Mouse (Mus musculus): Measurements from ENCODE around the gene Brd7. TPM values are rescaled to one million over a fixed set of nuclear protein-coding genes. Genes with fewer than 3 reads are reported as not detected.

Brd7 gene
- polyA plus RNA-seq, 1 experiment from 2014 or later = 79.5 TPM

DNA sequence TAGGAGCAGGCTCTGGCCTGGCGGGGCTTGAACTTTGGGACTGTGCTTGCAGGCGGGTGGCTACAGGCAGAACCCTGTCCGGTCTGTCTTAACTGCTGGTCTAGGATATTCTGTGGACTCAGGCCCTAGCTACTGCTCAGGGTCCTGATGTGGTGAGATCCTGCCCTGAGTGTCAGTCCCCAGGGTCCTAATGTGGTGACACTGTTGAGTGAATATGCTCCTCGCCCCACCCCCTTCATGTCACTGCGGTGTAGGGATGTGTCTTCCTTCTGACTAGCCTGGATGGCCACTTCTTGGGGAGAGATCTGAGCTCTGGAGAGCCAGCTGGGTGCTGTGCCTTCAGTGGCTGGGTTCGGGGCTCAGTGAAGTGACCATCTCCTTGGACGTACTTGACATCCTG lies 52.1 kb downstream of the Brd7 start:
- Histone ChIP-seq H3K9me3 (replicated peaks) (no peaks in the 10 kb centered on the region), H3K27ac (ENCODE audit: poor library complexity, severe bottlenecking) (no peak overlapping the region), H3K9ac (no peak overlapping the region), H3K4me3 (no peak overlapping the region), H3K36me3 (no peaks in the 10 kb centered on the region), H3K4me2 (no peak overlapping the region), H3K4me1 (replicated peaks) (peaks cover 11% of the 10 kb centered on the region; the same call in 1 of the 2 replicates), H3K27me3 (replicated peaks) (peaks cover 15% of the 10 kb centered on the region)
- 87% methylated on average over 7 of the region's 7 CpGs for WGBS
- ATAC-seq (ENCODE audit: insufficient number of reproducible peaks, low FRiP score) = no peak

GRCm38 (mm10) chr8:88309274-88309873 lies 52.6 kb downstream of the Brd7 start:
- no peaks in the 10 kb centered on the region for H3K9me3 ChIP-seq (replicated peaks)
- peaks cover 11% of the 10 kb centered on the region; the same call in 1 of the 2 replicates for H3K4me1 ChIP-seq (replicated peaks)
- H3K9ac ChIP-seq = no peak overlapping the region
- peaks cover 11% of the 10 kb centered on the region; the same call in 1 of the 2 replicates for H3K27me3 ChIP-seq (replicated peaks)
- no peaks in the 10 kb centered on the region for H3K36me3 ChIP-seq
- H3K4me3 ChIP-seq = no peak overlapping the region
- no peak for ATAC-seq (ENCODE audit: insufficient number of reproducible peaks, low FRiP score)
- no peak overlapping the region for H3K27ac ChIP-seq (ENCODE audit: poor library complexity, severe bottlenecking)
- WGBS = 75% methylated on average over 10 of the region's 10 CpGs
- no peak overlapping the region for H3K4me2 ChIP-seq

- Histone ChIP-seq H3K9ac (no peak overlapping the region), H3K4me1 (replicated peaks) (peaks cover 7% of the 10 kb centered on the region; the same call in 1 of the 2 replicates), H3K4me2 (no peak overlapping the region), H3K27me3 (replicated peaks) (0 out of 2 replicates have a peak, but pooled peaks cover 4% of the 10 kb centered on the region), H3K4me3 (no peak overlapping the region), H3K27ac (ENCODE audit: poor library complexity, severe bottlenecking) (no peak overlapping the region), H3K36me3 (no peaks in the 10 kb centered on the region), H3K9me3 (replicated peaks) (no peaks in the 10 kb centered on the region)
- 74% methylated on average over 4 of the region's 4 CpGs for WGBS
- no peak for ATAC-seq (ENCODE audit: insufficient number of reproducible peaks, low FRiP score)
These were observed 54.3 kb downstream of the Brd7 start for GRCm38 (mm10) chr8:88307736-88308135.

- WGBS = 57% methylated on average over 14 of the region's 14 CpGs
- Histone ChIP-seq H3K27me3 (replicated peaks) (no peaks in the 10 kb centered on the region), H3K9ac (no peak overlapping the region), H3K4me3 (no peak overlapping the region), H3K4me2 (no peak overlapping the region), H3K4me1 (replicated peaks) (peaks cover 11% of the 10 kb centered on the region), H3K27ac (ENCODE audit: poor library complexity, severe bottlenecking) (no peak overlapping the region), H3K9me3 (replicated peaks) (no peaks in the 10 kb centered on the region), H3K36me3 (no peaks in the 10 kb centered on the region)
- ATAC-seq (ENCODE audit: insufficient number of reproducible peaks, low FRiP score) = no peak
These were observed 55.5 kb downstream of the Brd7 start for GRCm38 (mm10) chr8:88306511-88306910.

GRCm38 (mm10) chr8:88305814-88306213 lies 56.2 kb downstream of the Brd7 start:
- no peaks in the 10 kb centered on the region for H3K36me3 ChIP-seq
- ATAC-seq (ENCODE audit: insufficient number of reproducible peaks, low FRiP score) = no peak
- no peak overlapping the region for H3K27ac ChIP-seq (ENCODE audit: poor library complexity, severe bottlenecking)
- peaks cover 15% of the 10 kb centered on the region for H3K4me1 ChIP-seq (replicated peaks)
- no peak overlapping the region for H3K4me3 ChIP-seq
- no peaks in the 10 kb centered on the region for H3K27me3 ChIP-seq (replicated peaks)
- H3K4me2 ChIP-seq = no peak overlapping the region
- H3K9me3 ChIP-seq (replicated peaks) = no peaks in the 10 kb centered on the region
- no peak overlapping the region for H3K9ac ChIP-seq
- 87% methylated on average over 4 of the region's 4 CpGs for WGBS

- Histone ChIP-seq H3K9ac (no peak overlapping the region), H3K4me2 (no peak overlapping the region; the same call in 1 of the 2 replicates), H3K36me3 (no peaks in the 10 kb centered on the region), H3K9me3 (replicated peaks) (no peaks in the 10 kb centered on the region), H3K27ac (ENCODE audit: poor library complexity, severe bottlenecking) (no peak overlapping the region), H3K4me3 (no peak overlapping the region), H3K4me1 (replicated peaks) (peaks cover 38% of the 10 kb centered on the region), H3K27me3 (replicated peaks) (no peaks in the 10 kb centered on the region)
- ATAC-seq (ENCODE audit: insufficient number of reproducible peaks, low FRiP score) = no peak
- 75% methylated on average over 15 of the region's 15 CpGs for WGBS
These were observed 60.2 kb downstream of the Brd7 start for GRCm38 (mm10) chr8:88301589-88302437.

DNA sequence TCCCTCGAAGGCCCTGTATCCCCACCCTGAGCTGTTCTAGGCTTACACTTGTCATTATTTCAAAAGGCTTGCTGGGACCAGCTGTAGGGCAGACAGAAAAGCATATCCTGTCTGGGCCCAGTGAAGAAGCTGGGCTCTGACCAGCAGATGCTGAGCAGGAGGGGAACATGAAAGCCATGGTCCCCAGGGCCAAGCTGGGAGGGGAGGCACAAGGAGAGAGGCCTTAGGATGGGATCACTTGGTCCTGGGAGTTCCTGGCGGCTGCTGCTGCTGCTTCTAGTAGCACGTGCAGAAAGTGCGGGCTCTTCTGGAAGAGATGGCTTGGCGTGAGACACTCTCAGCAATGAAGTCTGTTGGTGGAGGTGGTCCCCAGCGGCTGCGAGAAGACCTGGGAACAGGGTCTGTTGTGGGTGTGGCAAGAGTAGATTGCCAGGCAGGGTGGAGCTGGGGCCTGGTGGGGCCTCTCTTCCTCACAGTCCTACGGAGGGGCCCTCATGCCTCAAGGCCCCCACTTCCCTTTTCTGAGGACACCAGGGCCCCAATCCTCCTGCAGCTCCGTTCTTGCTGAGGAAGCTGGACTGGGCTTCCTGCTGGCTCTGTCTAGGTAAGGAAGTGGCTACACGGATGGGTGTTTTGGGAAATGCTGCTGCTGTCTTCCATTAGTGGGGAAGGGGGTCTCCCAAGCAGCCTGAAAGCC lies 61.9 kb downstream of the Brd7 start:
- Histone ChIP-seq H3K27me3 (replicated peaks) (no peaks in the 10 kb centered on the region), H3K36me3 (no peaks in the 10 kb centered on the region), H3K9me3 (replicated peaks) (no peaks in the 10 kb centered on the region), H3K4me3 (no peak overlapping the region), H3K9ac (no peak overlapping the region), H3K4me2 (0 out of 2 replicates have a peak overlapping the region, but pooled peaks have one; percentile 6), H3K4me1 (replicated peaks) (peaks cover 38% of the 10 kb centered on the region), H3K27ac (ENCODE audit: poor library complexity, severe bottlenecking) (no peak overlapping the region)
- ATAC-seq (ENCODE audit: insufficient number of reproducible peaks, low FRiP score) = peak; percentile 52; the same call in 1 of the 2 replicates
- WGBS = 64% methylated on average over 10 of the region's 10 CpGs

GRCm38 (mm10) chr8:88298733-88299103 lies 63.3 kb downstream of the Brd7 start:
- Histone ChIP-seq H3K27ac (ENCODE audit: poor library complexity, severe bottlenecking) (no peak overlapping the region), H3K4me3 (no peak overlapping the region), H3K4me1 (replicated peaks) (peaks cover 41% of the 10 kb centered on the region), H3K9me3 (replicated peaks) (no peaks in the 10 kb centered on the region), H3K4me2 (no peak overlapping the region), H3K27me3 (replicated peaks) (no peaks in the 10 kb centered on the region), H3K36me3 (no peaks in the 10 kb centered on the region), H3K9ac (no peak overlapping the region)
- WGBS = 86% methylated on average over 10 of the region's 10 CpGs
- ATAC-seq (ENCODE audit: insufficient number of reproducible peaks, low FRiP score) = no peak

DNA sequence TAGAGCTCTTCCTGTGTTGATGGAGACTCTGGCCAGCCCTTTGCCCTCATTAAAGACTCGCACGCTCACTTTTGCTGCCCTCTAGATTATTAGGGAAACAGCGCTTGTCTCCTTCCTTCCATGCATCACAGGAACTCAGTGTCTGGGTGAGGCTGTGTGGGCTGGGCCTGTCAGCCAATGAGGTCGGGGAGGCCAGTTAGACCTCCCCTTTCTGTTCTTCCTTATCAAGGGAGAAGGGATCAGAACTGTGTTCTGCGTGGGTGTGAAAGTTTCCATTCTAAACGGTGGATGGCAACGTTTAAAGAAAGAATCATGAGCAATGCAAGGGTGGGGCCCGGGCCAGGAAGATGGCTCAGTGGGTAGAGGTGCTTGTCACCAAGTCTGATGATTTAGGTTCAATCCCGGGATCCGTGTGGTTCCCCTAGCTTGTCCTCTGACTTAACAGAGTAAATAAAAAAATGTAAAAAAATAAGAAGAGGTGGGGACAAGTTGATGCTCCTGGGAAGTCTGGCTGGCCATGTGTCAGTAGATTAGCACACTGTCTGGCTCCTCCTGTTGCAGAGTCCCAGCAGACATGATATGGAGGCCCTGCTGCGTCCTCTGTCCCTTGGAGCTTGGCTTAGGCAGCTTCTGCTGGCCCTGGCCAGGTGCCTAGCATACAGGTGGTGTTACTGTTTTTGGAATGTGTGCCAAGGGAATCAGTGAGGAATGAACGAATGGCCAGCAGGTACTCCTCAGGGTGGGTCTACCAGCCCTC lies 63.8 kb downstream of the Brd7 start:
- Histone ChIP-seq H3K4me3 (no peak overlapping the region), H3K27me3 (replicated peaks) (no peaks in the 10 kb centered on the region), H3K9ac (no peak overlapping the region), H3K4me1 (replicated peaks) (peaks cover 41% of the 10 kb centered on the region), H3K27ac (ENCODE audit: poor library complexity, severe bottlenecking) (0 out of 2 replicates have a peak overlapping the region, but pooled peaks have one; percentile 22), H3K36me3 (no peaks in the 10 kb centered on the region), H3K9me3 (replicated peaks) (no peaks in the 10 kb centered on the region), H3K4me2 (no peak overlapping the region)
- peak; percentile 76 for ATAC-seq (ENCODE audit: insufficient number of reproducible peaks, low FRiP score)
- 36% methylated on average over 12 of the region's 12 CpGs for WGBS

DNA sequence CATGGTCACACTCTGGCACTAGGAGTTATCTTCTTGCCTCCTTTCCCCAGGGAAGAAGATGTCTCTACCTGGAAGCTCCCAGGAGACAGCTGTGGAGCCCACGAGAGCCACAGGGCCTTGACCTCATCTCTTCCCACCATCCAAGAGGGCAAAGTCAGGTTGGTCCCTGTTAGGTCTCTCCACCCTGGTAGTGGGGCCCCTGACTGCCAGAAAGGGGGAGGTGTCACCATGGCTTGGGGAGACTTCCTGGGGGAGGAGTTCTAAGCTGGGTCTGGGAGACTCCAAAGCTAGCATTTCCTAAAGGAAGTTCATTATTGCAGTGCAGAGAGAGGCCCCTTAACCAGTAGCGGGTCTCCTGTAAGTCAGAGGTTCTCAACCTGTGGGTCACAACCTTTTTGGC lies 67.0 kb downstream of the Brd7 start:
- H3K27ac ChIP-seq (ENCODE audit: poor library complexity, severe bottlenecking) = no peak overlapping the region
- ATAC-seq (ENCODE audit: insufficient number of reproducible peaks, low FRiP score) = no peak
- no peak overlapping the region for H3K4me3 ChIP-seq
- no peaks in the 10 kb centered on the region for H3K36me3 ChIP-seq
- H3K4me1 ChIP-seq (replicated peaks) = peaks cover 25% of the 10 kb centered on the region
- no peaks in the 10 kb centered on the region for H3K9me3 ChIP-seq (replicated peaks)
- H3K9ac ChIP-seq = no peak overlapping the region
- 0 out of 2 replicates have a peak, but pooled peaks cover 3% of the 10 kb centered on the region for H3K27me3 ChIP-seq (replicated peaks)
- 78% methylated on average over 2 of the region's 2 CpGs for WGBS
- no peak overlapping the region for H3K4me2 ChIP-seq
